Mouse (Mus musculus) cerebellum, adult (tissue): ENCODE data around the gene Zcchc4.

Source experiments
- ATAC-seq: cut with Nextera tagmentation; 2 replicates; pipeline ENCODE4 v1.9.2; 2017; ENCODE audit warnings: mild to moderate bottlenecking, moderate library complexity, mixed read lengths; ENCODE audit not compliant: insufficient number of reproducible peaks, low FRiP score, low TSS enrichment

Zcchc4 gene

GRCm38 (mm10) chr5:52866361-52867155, 91.3 kb downstream of the Zcchc4 start:
- ATAC-seq = no peak

GRCm38 (mm10) chr5:52868918-52869703, 93.9 kb downstream of the Zcchc4 start:
- ATAC-seq = no peak

GRCm38 (mm10) chr5:52871461-52871860, 96.3 kb downstream of the Zcchc4 start:
- ATAC-seq = no peak

GRCm38 (mm10) chr5:52871986-52872385, 96.8 kb downstream of the Zcchc4 start:
- ATAC-seq = no peak
